Mouse (Mus musculus) ES-E14 (cell line): ENCODE results near the gene Cln6. TPM values are rescaled to one million over a fixed set of nuclear protein-coding genes. Genes with fewer than 3 reads are reported as not detected.
"Not testable (repeated sequence)": the region's sequence is repeated elsewhere in the genome, so short reads cannot be mapped to it uniquely, and the experiment has no call there.

Experiments
- DNase-seq: peaks from one replicate; pipeline ENCODE4 v3.0.0-alpha.2; 2013; ENCODE audit warnings: low read depth, low spot score
- H3K27ac ChIP-seq: 2 replicates; pipeline ENCODE4 v1.5.1; 2012; ENCODE audit warnings: low read depth, mild to moderate bottlenecking, low read length, moderate library complexity, mixed read lengths; ENCODE audit not compliant: poor library complexity, insufficient read depth, severe bottlenecking
- H3K36me3 ChIP-seq: 2 replicates; pipeline ENCODE4 v1.6.1; 2012; ENCODE audit warnings: mild to moderate bottlenecking, low read length, moderate library complexity, mixed read lengths; ENCODE audit not compliant: control insufficient read depth, poor library complexity, insufficient read depth, severe bottlenecking
- H3K4me1 ChIP-seq, 2 experiments: fragments of 150-350 bp in 1 of 2; sonication (generic) in 1 of 2; 2 replicates each; pipeline ENCODE4 v1.6.1; 2012; ENCODE audit warnings: low read length in 2 of 2, mild to moderate bottlenecking in 1 of 2, mixed read lengths in 1 of 2; ENCODE audit not compliant: control insufficient read depth in 2 of 2, insufficient read depth in 2 of 2, poor library complexity in 1 of 2
- H3K4me3 ChIP-seq, 2 experiments: fragments of 150-350 bp in 1 of 2; sonication (generic) in 1 of 2; 2 replicates each; pipeline ENCODE4 v1.5.1; 2012; ENCODE audit warnings: low read length in 2 of 2, low read depth in 1 of 2, mild to moderate bottlenecking in 1 of 2, mixed read lengths in 1 of 2; ENCODE audit not compliant: insufficient read depth in 1 of 2, poor library complexity in 1 of 2, severe bottlenecking in 1 of 2
- H3K9ac ChIP-seq: 2 replicates; pipeline ENCODE4 v1.6.1; 2012; ENCODE audit warnings: low read depth, mild to moderate bottlenecking, low read length, mixed read lengths; ENCODE audit not compliant: poor library complexity, insufficient read depth, severe bottlenecking
- H3K9me3 ChIP-seq: fragments of 150-350 bp; sonication (generic); 2 replicates; pipeline ENCODE4 v1.6.1; 2012; ENCODE audit warnings: low read depth, mild to moderate bottlenecking, low read length; ENCODE audit not compliant: control insufficient read depth, insufficient read depth
- CHD2 ChIP-seq: IDR thresholded peaks from 2 replicates; pipeline ENCODE4 v1.6.1; 2014; ENCODE audit warnings: mild to moderate bottlenecking, low read depth, low read length, inconsistent platforms
- HCFC1 ChIP-seq: IDR thresholded peaks from 2 replicates; pipeline ENCODE4 v1.6.1; 2012; ENCODE audit warnings: low read length, inconsistent platforms, borderline replicate concordance; ENCODE audit not compliant: insufficient read depth
- MAFK ChIP-seq: IDR thresholded peaks from 2 replicates; pipeline ENCODE4 v1.6.1; 2014; ENCODE audit warnings: mild to moderate bottlenecking, low read depth, low read length, inconsistent platforms; ENCODE audit not compliant: insufficient read depth
- ZC3H11A ChIP-seq: IDR thresholded peaks from 2 replicates; pipeline ENCODE4 v1.6.1; 2012; ENCODE audit warnings: low read depth, mild to moderate bottlenecking, inconsistent platforms, low read length, borderline replicate concordance
- ZNF384 ChIP-seq: IDR thresholded peaks from 2 replicates; pipeline ENCODE4 v1.6.1; 2012; ENCODE audit warnings: low read depth, low read length, inconsistent platforms
- in situ Hi-C, 2 experiments: fragments of 600-800 bp; cut with MboI; formaldehyde crosslinking; loops; one replicate each; pipeline ENCODE4 v1.15.1; 2025; ENCODE audit warnings: low sequenced_read_pairs in 2 of 2, inconsistent platforms in 1 of 2; ENCODE audit not compliant: unreplicated experiment in 2 of 2
- total RNA-seq: library from RNA; depleted of rRNA; stranded (reverse); fragments of 300-350 nt; gene quantifications from 2 replicates; pipeline ENCODE4 v1.2.3, GENCODE M21; 2012; rRNA removed

The Cln6 gene
- total RNA-seq: 19.4 and 33.7 TPM in 2 replicates

DNA sequence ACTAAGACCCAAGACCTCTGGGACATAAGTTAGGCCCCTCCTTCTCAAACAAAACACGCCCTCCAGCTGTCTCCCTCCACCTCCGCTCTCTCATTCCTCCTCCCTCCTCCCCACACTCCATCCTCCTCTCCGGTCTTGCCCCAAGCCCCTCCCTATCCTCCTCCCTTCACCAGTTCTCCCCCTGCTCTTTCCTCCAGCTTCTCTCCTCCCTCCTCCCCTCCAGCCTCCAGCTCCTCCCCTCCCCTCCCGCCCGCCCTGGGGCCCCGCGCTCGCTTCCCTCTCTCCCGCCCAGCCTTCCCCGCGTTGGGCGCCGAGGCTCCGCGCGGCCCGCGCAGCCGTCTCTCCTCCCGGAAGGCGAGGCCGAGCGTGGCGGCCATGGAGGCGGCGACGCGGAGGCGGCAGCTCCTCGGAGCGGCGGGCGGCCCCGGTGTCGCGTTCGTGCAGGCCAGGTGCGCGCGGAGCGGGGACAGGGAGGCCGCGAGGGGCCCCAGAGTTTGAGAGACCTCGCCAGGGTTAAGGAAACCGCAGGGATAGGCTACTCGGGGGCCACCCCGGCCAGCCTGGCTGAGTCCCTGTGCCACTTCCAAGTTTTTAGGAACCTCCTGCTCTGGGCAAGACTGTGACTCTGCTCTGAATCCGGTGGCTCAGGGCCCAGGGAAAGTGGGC, at the start of gene Cln6:
Gene Cln6 (plus strand): TSS at position 280 of the 666 bp plus-strand sequence.
- H3K9ac ChIP-seq: peak within 1 kb of the TSS; percentile 92
- H3K27ac ChIP-seq: no peak within 1 kb of the TSS
- H3K4me1 ChIP-seq: peaks cover 3 to 11% of the 10 kb centered on the region in 2 experiments; a peak in 3 of 4 replicates
- no peaks in the 10 kb centered on the region for H3K36me3 ChIP-seq
- TF ChIP-seq ZC3H11A (no peak), ZNF384 (no peak), CHD2 (no peak), MAFK (no peak), HCFC1 (no peak)
- H3K4me3 ChIP-seq: peak within 1 kb of the TSS; percentile 64 to 80
- no peaks in the 10 kb centered on the region for H3K9me3 ChIP-seq
- peak; percentile 90 for DNase-seq
- in situ Hi-C loops: no loop called here

DNA sequence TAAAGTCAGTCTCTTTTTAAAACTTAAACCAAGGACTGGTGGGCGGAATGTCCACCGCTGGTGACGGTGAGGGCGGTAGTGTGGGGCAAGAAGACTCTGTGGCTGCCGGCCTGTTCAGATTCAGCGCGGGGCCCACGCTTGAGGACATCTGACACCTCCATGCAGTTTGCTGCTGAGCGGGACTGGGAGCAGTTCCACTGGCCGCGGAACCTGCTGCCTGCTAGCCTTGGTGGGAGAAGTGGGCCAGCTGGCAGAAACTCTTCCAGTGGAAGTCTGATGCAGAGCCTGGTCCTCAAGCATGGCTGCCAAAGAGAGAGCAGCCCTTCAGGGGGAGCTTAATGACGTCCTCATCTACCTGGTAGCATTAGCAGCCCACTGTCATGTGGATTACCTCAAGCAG, 48.7 kb upstream of the Cln6 start:
- TF ChIP-seq MAFK: no peak
- H3K27ac ChIP-seq: no peak overlapping the region
- peaks cover 5% of the 10 kb centered on the region for H3K36me3 ChIP-seq
- in situ Hi-C loops: no loop called here
- H3K9me3 ChIP-seq: no peaks in the 10 kb centered on the region
- H3K4me1 ChIP-seq: peaks cover 0 to 3% of the 10 kb centered on the region in 2 experiments; a peak in 1 of 4 replicates
- DNase-seq: no peak
- no peak overlapping the region for H3K9ac ChIP-seq
- H3K4me3 ChIP-seq: peak overlapping the region in 1 of 2 experiments; percentile 5; a peak in 1 of 4 replicates

DNA sequence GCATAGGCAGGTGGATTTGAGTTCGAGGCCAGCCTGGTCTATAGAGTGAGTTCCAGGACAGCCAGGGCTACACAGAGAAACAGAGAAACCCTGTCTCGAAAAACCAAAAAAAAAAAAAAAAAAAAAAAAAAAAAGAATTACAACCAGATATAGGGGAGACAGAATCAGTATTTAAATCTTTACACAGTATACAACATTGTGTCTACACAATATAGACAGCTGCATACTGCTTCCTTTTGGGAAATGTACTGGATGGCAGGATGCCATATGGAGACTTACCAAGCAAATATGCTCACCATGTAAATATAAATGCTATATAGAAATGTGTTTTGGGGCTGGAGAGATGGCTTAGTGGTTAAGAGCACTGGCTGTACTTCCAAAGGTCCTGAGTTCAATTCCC, 39.4 kb upstream of the Cln6 start:
- H3K9ac ChIP-seq, H3K9me3 ChIP-seq, H3K4me1 ChIP-seq, DNase-seq, in situ Hi-C loops, H3K4me3 ChIP-seq, H3K27ac ChIP-seq: not testable (repeated sequence)
- peaks cover 20% of the 10 kb centered on the region for H3K36me3 ChIP-seq
- TF ChIP-seq ZNF384: peak; percentile 58; the same call in 1 of the 2 replicates

GRCm38 (mm10) chr9:62810095-62810494, 28.5 kb upstream of the Cln6 start:
- TF ChIP-seq ZNF384 (no peak), CHD2 (no peak), HCFC1 (no peak), MAFK (no peak), ZC3H11A (no peak)
- in situ Hi-C loops: no loop called here
- no peaks in the 10 kb centered on the region for H3K9me3 ChIP-seq
- DNase-seq: no peak
- H3K4me3 ChIP-seq: peak overlapping the region; percentile 91 to 96
- H3K27ac ChIP-seq: no peak overlapping the region
- peaks cover 4% of the 10 kb centered on the region; the same call in 1 of the 2 replicates for H3K36me3 ChIP-seq
- peak overlapping the region; percentile 96 for H3K9ac ChIP-seq
- peaks cover 3 to 5% of the 10 kb centered on the region in 2 experiments; a peak in 3 of 4 replicates for H3K4me1 ChIP-seq
